Mouse (Mus musculus): ENCODE results near the gene Rufy1. TPM values are rescaled to one million over a fixed set of nuclear protein-coding genes. Genes with fewer than 3 reads are reported as not detected.

Rufy1 gene
- total and polyA plus RNA-seq, 3 experiments, result 17.8 to 18.4 TPM; not detected in 1

- H3K27me3 ChIP-seq (ENCODE audit: control insufficient read depth in 1 of 2, insufficient read depth in 2 of 2, low read length in 2 of 2), result no peaks in the 10 kb centered on the region
- H3K4me1 ChIP-seq (ENCODE audit: control insufficient read depth in 1 of 2, insufficient read depth in 2 of 2, low read length in 2 of 2), result peaks cover 14 to 27% of the 10 kb centered on the region in 2 experiments
- DNase-seq (ENCODE audit: low read depth, low spot score), result peak; percentile 71
- H3K4me3 ChIP-seq (ENCODE audit: control insufficient read depth in 1 of 2, insufficient read depth in 1 of 2, low read depth in 2 of 2, low read length in 2 of 2), result peak overlapping the region; percentile 61 to 80
- H3K27ac ChIP-seq (ENCODE audit: control insufficient read depth, low read depth, low read length), result peak overlapping the region; percentile 76
- no peak for TF ChIP-seq NRF1 (IDR thresholded peaks at IDR 0.05; ENCODE audit: insufficient read depth, low read depth, low read length, poor library complexity, severe bottlenecking)
- no peak for TF ChIP-seq ZC3H11A (IDR thresholded peaks at IDR 0.05; ENCODE audit: low read depth, low read length)
- TF ChIP-seq ZNF384 (IDR thresholded peaks at IDR 0.05; ENCODE audit: low read depth, low read length), result no peak
- TF ChIP-seq USF1 (IDR thresholded peaks at IDR 0.05; ENCODE audit: low read depth, low read length), result peak; percentile 78
- 0 out of 2 replicates have a peak, but pooled peaks have one; percentile 42 for TF ChIP-seq MYC (IDR thresholded peaks at IDR 0.05; ENCODE audit: low read depth, low read length)
- H3K9ac ChIP-seq (ENCODE audit: control insufficient read depth, low read depth, low read length, poor library complexity, severe bottlenecking), result peak overlapping the region; percentile 91
- no peaks in the 10 kb centered on the region; the same call in 1 of the 2 replicates for H3K79me2 ChIP-seq (ENCODE audit: control insufficient read depth, insufficient read depth, low read length, poor library complexity)
- H3K9me3 ChIP-seq (replicated peaks; ENCODE audit: insufficient read depth, low read length), result no peaks in the 10 kb centered on the region
- H3K36me3 ChIP-seq (ENCODE audit: control insufficient read depth in 1 of 2, insufficient read depth in 2 of 2, low read length in 2 of 2), result peaks cover 0 to 27% of the 10 kb centered on the region in 2 experiments; a peak in 2 of 4 replicates
Observed at GRCm38 (mm10) chr11:50370969-50371368, 60.0 kb downstream of the Rufy1 start.

- H3K79me2 ChIP-seq (ENCODE audit: control insufficient read depth, insufficient read depth, low read length, poor library complexity), result no peaks in the 10 kb centered on the region; the same call in 1 of the 2 replicates
- H3K36me3 ChIP-seq (ENCODE audit: control insufficient read depth in 1 of 2, insufficient read depth in 2 of 2, low read length in 2 of 2), result peaks cover 0 to 26% of the 10 kb centered on the region in 2 experiments; a peak in 2 of 4 replicates
- H3K9ac ChIP-seq (ENCODE audit: control insufficient read depth, low read depth, low read length, poor library complexity, severe bottlenecking), result no peak overlapping the region; the same call in 1 of the 2 replicates
- no peak overlapping the region for H3K4me3 ChIP-seq (ENCODE audit: control insufficient read depth in 1 of 2, insufficient read depth in 1 of 2, low read depth in 2 of 2, low read length in 2 of 2)
- peak; percentile 92 for DNase-seq (ENCODE audit: low read depth, low spot score)
- peak overlapping the region; percentile 76 for H3K27ac ChIP-seq (ENCODE audit: control insufficient read depth, low read depth, low read length)
- H3K4me1 ChIP-seq (ENCODE audit: control insufficient read depth in 1 of 2, insufficient read depth in 2 of 2, low read length in 2 of 2), result peaks cover 17 to 31% of the 10 kb centered on the region in 2 experiments
- H3K9me3 ChIP-seq (replicated peaks; ENCODE audit: insufficient read depth, low read length), result no peaks in the 10 kb centered on the region
- H3K27me3 ChIP-seq (ENCODE audit: control insufficient read depth in 1 of 2, insufficient read depth in 2 of 2, low read length in 2 of 2), result no peaks in the 10 kb centered on the region
- TF ChIP-seq HCFC1 (IDR thresholded peaks at IDR 0.05; ENCODE audit: low read depth, low read length), result peak; percentile 61; the same call in 1 of the 2 replicates
- TF ChIP-seq BHLHE40 (IDR thresholded peaks at IDR 0.05; ENCODE audit: borderline replicate concordance, low read depth, low read length), result peak; percentile 28; the same call in 1 of the 2 replicates
- 0 out of 2 replicates have a peak, but pooled peaks have one; percentile 42 for TF ChIP-seq USF1 (IDR thresholded peaks at IDR 0.05; ENCODE audit: low read depth, low read length)
- TF ChIP-seq MEF2A (IDR thresholded peaks at IDR 0.05; ENCODE audit: extremely low read depth, insufficient replicate concordance, low read depth, low read length, poor library complexity, severe bottlenecking), result no peak
- TF ChIP-seq POLR2AphosphoS5 (IDR thresholded peaks at IDR 0.05; ENCODE audit: borderline replicate concordance, low read depth, low read length), result no peak
- TF ChIP-seq JUND (IDR thresholded peaks at IDR 0.05; ENCODE audit: low read depth, low read length), result peak; percentile 99
- peak; percentile 42; the same call in 1 of the 2 replicates for TF ChIP-seq ZNF384 (IDR thresholded peaks at IDR 0.05; ENCODE audit: low read depth, low read length)
- TF ChIP-seq KAT2A (conservative IDR thresholded peaks at IDR 0.05; ENCODE audit: low read depth, low read length), result no peak
- TF ChIP-seq SMC3 (IDR thresholded peaks at IDR 0.05; ENCODE audit: low read depth, low read length), result no peak
- TF ChIP-seq SIN3A (IDR thresholded peaks at IDR 0.05; ENCODE audit: low read length), result peak; percentile 61; the same call in 1 of the 2 replicates
- no peak for TF ChIP-seq MAX (IDR thresholded peaks at IDR 0.05; ENCODE audit: low read length)
- TF ChIP-seq USF2 (IDR thresholded peaks at IDR 0.05; ENCODE audit: borderline replicate concordance in 1 of 2, insufficient read depth in 1 of 2, low read depth in 1 of 2, low read length in 2 of 2), result no peak
- no peak for TF ChIP-seq CTCF (IDR thresholded peaks at IDR 0.05 in 2 of 3, conservative IDR thresholded peaks at IDR 0.05 in 1 of 3; ENCODE audit: control insufficient read depth in 1 of 3, insufficient read depth in 1 of 3, low read depth in 2 of 3, low read length in 3 of 3, poor library complexity in 1 of 3, severe bottlenecking in 1 of 3)
- TF ChIP-seq EP300 (IDR thresholded peaks at IDR 0.05; ENCODE audit: low read depth in 1 of 2, low read length in 2 of 2), result peak; percentile 68 to 80
- no peak for TF ChIP-seq MAZ (IDR thresholded peaks at IDR 0.05; ENCODE audit: low read depth, low read length)
- no peak for TF ChIP-seq RAD21 (IDR thresholded peaks at IDR 0.05; ENCODE audit: low read depth, low read length)
- TF ChIP-seq TCF12 (IDR thresholded peaks at IDR 0.05; ENCODE audit: low read depth, low read length), result 0 out of 2 replicates have a peak, but pooled peaks have one; percentile 42
- TF ChIP-seq TAL1 (IDR thresholded peaks at IDR 0.05; ENCODE audit: low read length), result no peak
- no peak for TF ChIP-seq ZMIZ1 (IDR thresholded peaks at IDR 0.05; ENCODE audit: low read depth, low read length)
- TF ChIP-seq GATA1 (IDR thresholded peaks at IDR 0.05; ENCODE audit: low read depth, low read length), result peak; percentile 55
- TF ChIP-seq E2F4 (IDR thresholded peaks at IDR 0.05; ENCODE audit: borderline replicate concordance, low read depth, low read length), result no peak
- TF ChIP-seq NELFE (IDR thresholded peaks at IDR 0.05; ENCODE audit: low read depth, low read length), result no peak
- TF ChIP-seq RCOR1 (IDR thresholded peaks at IDR 0.05; ENCODE audit: low read depth, low read length), result peak; percentile 75; the same call in 1 of the 2 replicates
- TF ChIP-seq POLR2AphosphoS2 (IDR thresholded peaks at IDR 0.05; ENCODE audit: low read length), result no peak
- TF ChIP-seq MXI1 (IDR thresholded peaks at IDR 0.05; ENCODE audit: low read depth, low read length), result peak; percentile 54; the same call in 1 of the 2 replicates
- TF ChIP-seq UBTF (IDR thresholded peaks at IDR 0.05; ENCODE audit: borderline replicate concordance, insufficient read depth, low read depth, low read length), result no peak
Observed at GRCm38 (mm10) chr11:50369360-50369911, 61.5 kb downstream of the Rufy1 start.
